Mouse (Mus musculus) neural tube, embryonic 15.5 days (tissue): ENCODE measurements around the gene Klhdc9. TPM values are rescaled to one million over a fixed set of nuclear protein-coding genes. Genes with fewer than 3 reads are reported as not detected.

Source experiments
- ATAC-seq: fragments of 200-750 bp; cut with Nextera tagmentation; 2 replicates; pipeline ENCODE4 v1.8.0; 2017; ENCODE audit warnings: mild to moderate bottlenecking, moderate TSS enrichment, moderate library complexity; ENCODE audit not compliant: low FRiP score
- H3K27ac ChIP-seq: fragments of 300-500 bp; sonication (generic); replicated peaks from 2 replicates; pipeline ENCODE4 v1.5.1; 2015; ENCODE audit warnings: mild to moderate bottlenecking, inconsistent platforms
- H3K27me3 ChIP-seq: fragments of 300-500 bp; sonication (generic); replicated peaks from 2 replicates; pipeline ENCODE4 v1.6.1; 2015; ENCODE audit warnings: inconsistent platforms
- H3K36me3 ChIP-seq: fragments of 300-500 bp; sonication (generic); 2 replicates; pipeline ENCODE4 v1.6.1; 2015; ENCODE audit warnings: inconsistent platforms
- H3K4me1 ChIP-seq: fragments of 300-500 bp; sonication (generic); 2 replicates; pipeline ENCODE4 v1.6.1; 2015; ENCODE audit warnings: inconsistent platforms
- H3K4me2 ChIP-seq: fragments of 300-500 bp; sonication (generic); 2 replicates; pipeline ENCODE4 v1.6.1; 2015; ENCODE audit warnings: inconsistent platforms, mild to moderate bottlenecking, moderate library complexity
- H3K4me3 ChIP-seq: fragments of 300-500 bp; sonication (generic); replicated peaks from 2 replicates; pipeline ENCODE4 v1.5.1; 2015; ENCODE audit warnings: mild to moderate bottlenecking, inconsistent platforms
- H3K9ac ChIP-seq: fragments of 300-500 bp; sonication (generic); replicated peaks from 2 replicates; pipeline ENCODE4 v1.6.1; 2015; ENCODE audit warnings: mild to moderate bottlenecking, inconsistent platforms
- H3K9me3 ChIP-seq: fragments of 300-500 bp; sonication (generic); replicated peaks from 2 replicates; pipeline ENCODE4 v1.6.1; 2016; ENCODE audit warnings: inconsistent platforms
- WGBS: fragments of 180-500 bp; shearing (Covaris S2); methylation state at CpG from one replicate; pipeline ENCODE4 v1.1.7; 2015; ENCODE audit warnings: mixed read lengths; 5-methylcytosine and 5-hydroxymethylcytosine counted together
- polyA plus RNA-seq: library from polyadenylated mRNA; unstranded; fragments of >200 nt; fragmentation: Nextera tagmentation; extraction: Ambion mirVana; gene quantifications from 2 replicates; pipeline ENCODE4 v1.2.1, GENCODE M21; 2015

Klhdc9 gene
- polyA plus RNA-seq, 1 experiment from 2014 or later, result 4.0 TPM

- WGBS, result 3% methylated on average over 31 of the region's 31 CpGs
- 0 out of 2 replicates have a peak, but pooled peaks cover 3% of the 10 kb centered on the region for H3K27me3 ChIP-seq
- H3K9me3 ChIP-seq, result no peaks in the 10 kb centered on the region
- ATAC-seq, result peak; percentile 78
- peak overlapping the region; percentile 45; the same call in 1 of the 2 replicates for H3K27ac ChIP-seq
- peak overlapping the region; percentile 62 for H3K4me2 ChIP-seq
- H3K4me1 ChIP-seq, result peaks cover 13% of the 10 kb centered on the region
- peak overlapping the region; percentile 45 for H3K9ac ChIP-seq
- peak overlapping the region; percentile 39 for H3K4me3 ChIP-seq
- H3K36me3 ChIP-seq, result no peaks in the 10 kb centered on the region
Measured at GRCm38 (mm10) chr1:171379935-171380599, 19.5 kb upstream of the Klhdc9 start.

- H3K27ac ChIP-seq, result no peak overlapping the region
- H3K4me2 ChIP-seq, result no peak overlapping the region
- WGBS, result 92% methylated on average over 6 of the region's 6 CpGs
- no peaks in the 10 kb centered on the region for H3K36me3 ChIP-seq
- no peak for ATAC-seq
- H3K4me1 ChIP-seq, result peaks cover 13% of the 10 kb centered on the region
- H3K27me3 ChIP-seq, result 0 out of 2 replicates have a peak, but pooled peaks cover 3% of the 10 kb centered on the region
- H3K9ac ChIP-seq, result no peak overlapping the region
- no peaks in the 10 kb centered on the region for H3K9me3 ChIP-seq
- no peak overlapping the region for H3K4me3 ChIP-seq
Measured at GRCm38 (mm10) chr1:171378298-171378697, 17.7 kb upstream of the Klhdc9 start.

- Histone ChIP-seq H3K36me3 (no peaks in the 10 kb centered on the region), H3K9ac (no peak overlapping the region), H3K4me2 (no peak overlapping the region), H3K27ac (no peak overlapping the region), H3K4me1 (peaks cover 10% of the 10 kb centered on the region), H3K9me3 (no peaks in the 10 kb centered on the region), H3K27me3 (no peaks in the 10 kb centered on the region), H3K4me3 (no peak overlapping the region)
- 50% methylated on average over 9 of the region's 9 CpGs for WGBS
- no peak for ATAC-seq
Measured at GRCm38 (mm10) chr1:171375646-171376097, 15.1 kb upstream of the Klhdc9 start.

- Histone ChIP-seq H3K4me1 (no peaks in the 10 kb centered on the region), H3K27me3 (peaks cover 3% of the 10 kb centered on the region; the same call in 1 of the 2 replicates), H3K4me3 (no peak overlapping the region), H3K27ac (no peak overlapping the region), H3K36me3 (no peaks in the 10 kb centered on the region), H3K9me3 (no peaks in the 10 kb centered on the region), H3K9ac (no peak overlapping the region), H3K4me2 (no peak overlapping the region)
- WGBS, result 3% methylated on average over 4 of the region's 4 CpGs
- ATAC-seq, result no peak; the same call in 1 of the 2 replicates
Measured at GRCm38 (mm10) chr1:171373946-171374345, 13.3 kb upstream of the Klhdc9 start.

GRCm38 (mm10) chr1:171372880-171373279 is 12.3 kb upstream of the Klhdc9 start:
- 66% methylated on average over 3 of the region's 3 CpGs for WGBS

GRCm38 (mm10) chr1:171369845-171370556 is 9.4 kb upstream of the Klhdc9 start, which contains the start of gene Nectin4:
Nectin4 (plus strand) TSS chr1:171370099.
- Histone ChIP-seq H3K4me2 (no peak within 1 kb of the TSS), H3K27ac (no peak within 1 kb of the TSS), H3K36me3 (no peaks in the 10 kb centered on the region), H3K4me1 (no peaks in the 10 kb centered on the region), H3K9me3 (no peaks in the 10 kb centered on the region), H3K4me3 (no peak within 1 kb of the TSS), H3K27me3 (peaks cover 3% of the 10 kb centered on the region; the same call in 1 of the 2 replicates), H3K9ac (no peak within 1 kb of the TSS)
- ATAC-seq, result no peak
- 45% methylated on average over 20 of the region's 20 CpGs for WGBS

More at GRCm38 (mm10) chr1:171372880-171373279, 12.3 kb upstream of the Klhdc9 start:
- H3K27me3 ChIP-seq, result peaks cover 3% of the 10 kb centered on the region; the same call in 1 of the 2 replicates
- no peak for ATAC-seq
- no peak overlapping the region for H3K4me2 ChIP-seq
- no peak overlapping the region for H3K27ac ChIP-seq
- no peaks in the 10 kb centered on the region for H3K9me3 ChIP-seq
- no peaks in the 10 kb centered on the region for H3K4me1 ChIP-seq
- H3K9ac ChIP-seq, result no peak overlapping the region
- H3K36me3 ChIP-seq, result no peaks in the 10 kb centered on the region
- H3K4me3 ChIP-seq, result no peak overlapping the region

- no peak overlapping the region for H3K4me2 ChIP-seq
- H3K9me3 ChIP-seq, result no peaks in the 10 kb centered on the region
- no peak for ATAC-seq
- no peak overlapping the region for H3K9ac ChIP-seq
- no peak overlapping the region for H3K4me3 ChIP-seq
- no peaks in the 10 kb centered on the region for H3K36me3 ChIP-seq
- WGBS, result 66% methylated on average over 7 of the region's 7 CpGs
- H3K27me3 ChIP-seq, result peaks cover 3% of the 10 kb centered on the region; the same call in 1 of the 2 replicates
- no peak overlapping the region for H3K27ac ChIP-seq
- H3K4me1 ChIP-seq, result peaks cover 8% of the 10 kb centered on the region
Measured at GRCm38 (mm10) chr1:171365934-171366333, 5.3 kb upstream of the Klhdc9 start.

GRCm38 (mm10) chr1:171361106-171362103 is 807 bp upstream of the Klhdc9 start:
- 32% methylated on average over 16 of the region's 16 CpGs for WGBS
- Histone ChIP-seq H3K4me3 (peak overlapping the region; percentile 58), H3K36me3 (peaks cover 20% of the 10 kb centered on the region), H3K9me3 (no peaks in the 10 kb centered on the region), H3K9ac (peak overlapping the region; percentile 68), H3K4me2 (peak overlapping the region; percentile 85), H3K27me3 (no peaks in the 10 kb centered on the region), H3K4me1 (peaks cover 19% of the 10 kb centered on the region), H3K27ac (peak overlapping the region; percentile 87)
- peak; percentile 87 for ATAC-seq

GRCm38 (mm10) chr1:171360253-171360652 is 345 bp downstream of the Klhdc9 start:
- ATAC-seq, result no peak; the same call in 1 of the 2 replicates
- Histone ChIP-seq H3K4me3 (peak overlapping the region; percentile 58), H3K4me2 (peak overlapping the region; percentile 85), H3K27ac (peak overlapping the region; percentile 87), H3K36me3 (peaks cover 21% of the 10 kb centered on the region), H3K9me3 (no peaks in the 10 kb centered on the region), H3K4me1 (peaks cover 19% of the 10 kb centered on the region), H3K27me3 (no peaks in the 10 kb centered on the region), H3K9ac (peak overlapping the region; percentile 68)
- 2% methylated on average over 26 of the region's 26 CpGs for WGBS

- Histone ChIP-seq H3K9ac (no peak overlapping the region), H3K9me3 (no peaks in the 10 kb centered on the region), H3K4me1 (peaks cover 19% of the 10 kb centered on the region), H3K27me3 (no peaks in the 10 kb centered on the region), H3K27ac (no peak overlapping the region), H3K36me3 (peaks cover 21% of the 10 kb centered on the region), H3K4me3 (no peak overlapping the region), H3K4me2 (no peak overlapping the region)
- 70% methylated on average over 4 of the region's 4 CpGs for WGBS
- ATAC-seq, result no peak
Measured at GRCm38 (mm10) chr1:171358421-171358820, 2.2 kb downstream of the Klhdc9 start.

- Histone ChIP-seq H3K9me3 (no peaks in the 10 kb centered on the region), H3K27ac (no peak overlapping the region), H3K4me1 (peaks cover 17% of the 10 kb centered on the region), H3K36me3 (peaks cover 21% of the 10 kb centered on the region), H3K4me2 (no peak overlapping the region), H3K4me3 (no peak overlapping the region), H3K9ac (no peak overlapping the region), H3K27me3 (no peaks in the 10 kb centered on the region)
- WGBS, result 99% methylated on average over 2 of the region's 2 CpGs
- no peak for ATAC-seq
Measured at GRCm38 (mm10) chr1:171356814-171357213, 3.8 kb downstream of the Klhdc9 start.
